Mouse (Mus musculus) megakaryocyte, embryonic 14.5 days (primary cell): Measurements from ENCODE around the gene Slc44a4.

ENCODE experiments used
- FLI1 ChIP-seq: IDR thresholded peaks from 2 replicates; pipeline ENCODE4 v1.6.1; 2012; ENCODE audit warnings: low read length, inconsistent platforms, mixed read lengths
- GATA1 ChIP-seq: IDR thresholded peaks from 3 replicates; pipeline ENCODE4 v1.6.1; 2012; ENCODE audit warnings: mixed read lengths, low read length, inconsistent platforms, borderline replicate concordance

GRCm38 (mm10) chr17:34956340-34956739 is 42.1 kb downstream of the Slc44a4 start:
- TF ChIP-seq GATA1 (no peak), FLI1 (no peak)
